Mouse (Mus musculus): ENCODE results near the gene Mdga1.

DNA sequence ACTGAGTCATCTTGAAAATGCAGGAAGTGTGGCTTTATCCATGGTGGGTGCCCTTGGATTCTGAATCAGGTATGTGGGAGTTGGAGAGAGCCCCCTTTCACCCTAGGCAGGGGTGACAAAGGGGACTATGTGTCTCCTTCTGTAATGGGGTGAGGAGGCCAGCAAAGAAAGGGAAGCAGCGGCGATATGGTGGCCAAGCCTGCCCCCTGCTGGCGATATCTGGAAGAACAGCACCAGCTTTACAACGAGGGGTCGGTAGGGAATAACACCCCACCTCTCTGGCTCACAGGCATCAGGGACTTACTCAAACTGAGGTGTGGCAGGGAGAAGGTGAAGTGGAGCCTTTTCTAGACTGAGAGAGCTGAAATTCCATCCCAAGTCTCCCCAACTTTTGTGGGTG, 87.0 kb downstream of the Mdga1 start:
- no peak for TF ChIP-seq POLR2A (IDR thresholded peaks at IDR 0.05; ENCODE audit: borderline replicate concordance, insufficient read depth, low read length)
- TF ChIP-seq CTCF (IDR thresholded peaks at IDR 0.05; ENCODE audit: borderline replicate concordance, insufficient read depth, low read depth, low read length) = peak; percentile 98
